Mouse (Mus musculus): ENCODE results near the gene Wdr82.

DNA sequence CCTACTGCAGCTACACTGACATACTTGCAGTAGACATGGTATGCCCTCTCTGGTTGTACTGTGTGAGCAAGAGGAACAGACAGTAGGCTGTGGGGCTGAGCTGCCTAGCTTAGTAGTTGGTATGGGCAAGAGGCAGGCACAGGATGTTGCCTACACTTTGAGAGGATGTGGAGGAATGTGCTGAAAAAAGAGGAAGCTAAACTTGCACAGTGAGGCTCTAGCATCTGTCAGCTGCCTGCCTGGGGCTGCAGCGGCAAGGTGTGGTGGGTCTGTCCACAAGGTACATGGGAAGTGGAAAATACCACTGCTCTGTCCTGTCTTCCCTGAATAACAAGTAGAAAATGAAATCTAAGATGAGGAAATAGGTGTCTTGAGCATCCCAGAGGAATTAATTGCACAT lies 22.3 kb downstream of the Wdr82 start:
- TF ChIP-seq CTCF (conservative IDR thresholded peaks at IDR 0.05 in 1 of 2, IDR thresholded peaks at IDR 0.05 in 1 of 2; ENCODE audit: low read depth in 2 of 2, low read length in 2 of 2) (no peak), UBTF (IDR thresholded peaks at IDR 0.05; ENCODE audit: low read depth, low read length) (no peak), POLR2A (IDR thresholded peaks at IDR 0.05; ENCODE audit: low read depth, low read length) (0 out of 2 replicates have a peak, but pooled peaks have one; percentile 12), CHD2 (IDR thresholded peaks at IDR 0.05; ENCODE audit: low read length) (peak; percentile 29; the same call in 1 of the 2 replicates), SIN3A (IDR thresholded peaks at IDR 0.05; ENCODE audit: low read length) (peak; percentile 59; the same call in 1 of the 2 replicates), MAZ (IDR thresholded peaks at IDR 0.05; ENCODE audit: low read depth, low read length) (no peak), ZC3H11A (IDR thresholded peaks at IDR 0.05; ENCODE audit: low read depth, low read length) (no peak)
